Mouse (Mus musculus): ENCODE results near the gene Efhd1.

GRCm38 (mm10) chr1:87301971-87302370, 37.8 kb downstream of the Efhd1 start:
- no peak for TF ChIP-seq POLR2AphosphoS2 (IDR thresholded peaks at IDR 0.05; ENCODE audit: low read length)
- TF ChIP-seq CTCF (IDR thresholded peaks at IDR 0.05 in 2 of 3, conservative IDR thresholded peaks at IDR 0.05 in 1 of 3; ENCODE audit: control insufficient read depth in 1 of 3, insufficient read depth in 1 of 3, low read depth in 2 of 3, low read length in 3 of 3, poor library complexity in 1 of 3, severe bottlenecking in 1 of 3): no peak
- TF ChIP-seq GATA1 (IDR thresholded peaks at IDR 0.05; ENCODE audit: low read depth, low read length): no peak
- TF ChIP-seq RAD21 (IDR thresholded peaks at IDR 0.05; ENCODE audit: low read depth, low read length): no peak
- no peak for TF ChIP-seq TBP (IDR thresholded peaks at IDR 0.05; ENCODE audit: low read depth, low read length)
- no peak for TF ChIP-seq EP300 (IDR thresholded peaks at IDR 0.05; ENCODE audit: low read depth in 1 of 2, low read length in 2 of 2)
- no peak for TF ChIP-seq ZMIZ1 (IDR thresholded peaks at IDR 0.05; ENCODE audit: low read depth, low read length)
- no peak for TF ChIP-seq HCFC1 (IDR thresholded peaks at IDR 0.05; ENCODE audit: low read depth, low read length)
- TF ChIP-seq BHLHE40 (IDR thresholded peaks at IDR 0.05; ENCODE audit: borderline replicate concordance, low read depth, low read length): no peak
- no peak for TF ChIP-seq SMC3 (IDR thresholded peaks at IDR 0.05; ENCODE audit: low read depth, low read length)
